Mouse (Mus musculus) liver, embryonic 13.5 days (tissue): ENCODE measurements at regions not wholly inside any gene's neighbourhood (a gene's known extent, or its start where the extent isn't known, plus 50 kb on each side); places are given as distances from the start of the nearest gene placed in this dataset.

Source experiments
- ATAC-seq: fragments of 200-750 bp; cut with Nextera tagmentation; 2 replicates; pipeline ENCODE4 v1.8.0; 2017; ENCODE audit warnings: low read depth, mild to moderate bottlenecking, moderate number of reproducible peaks, moderate library complexity
- DNase-seq: peaks from one replicate; pipeline ENCODE4 v3.0.0; 2022
- H3K27ac ChIP-seq: fragments of 300-500 bp; sonication (generic); 2 replicates; pipeline ENCODE4 v1.5.1; 2015; ENCODE audit warnings: moderate library complexity, mild to moderate bottlenecking, inconsistent platforms
- H3K27me3 ChIP-seq: fragments of 300-500 bp; sonication (generic); 2 replicates; pipeline ENCODE4 v1.6.1; 2015; ENCODE audit warnings: mild to moderate bottlenecking, inconsistent platforms
- H3K36me3 ChIP-seq: fragments of 300-500 bp; sonication (generic); 2 replicates; pipeline ENCODE4 v1.6.1; 2015; ENCODE audit warnings: mild to moderate bottlenecking, inconsistent platforms
- H3K4me1 ChIP-seq: fragments of 300-500 bp; sonication (generic); replicated peaks from 2 replicates; pipeline ENCODE4 v1.6.1; 2015; ENCODE audit warnings: inconsistent platforms
- H3K4me2 ChIP-seq: fragments of 300-500 bp; sonication (generic); 2 replicates; pipeline ENCODE4 v1.6.1; 2015; ENCODE audit warnings: inconsistent platforms, mild to moderate bottlenecking, moderate library complexity
- H3K4me3 ChIP-seq: fragments of 300-500 bp; sonication (generic); replicated peaks from 2 replicates; pipeline ENCODE4 v1.5.1; 2015; ENCODE audit warnings: mild to moderate bottlenecking, inconsistent platforms
- H3K9ac ChIP-seq: fragments of 300-500 bp; sonication (generic); 2 replicates; pipeline ENCODE4 v1.6.1; 2015; ENCODE audit warnings: mild to moderate bottlenecking, inconsistent platforms
- H3K9me3 ChIP-seq: fragments of 300-500 bp; sonication (generic); replicated peaks from 2 replicates; pipeline ENCODE4 v1.6.1; 2016; ENCODE audit warnings: inconsistent platforms
- WGBS: fragments of 180-500 bp; shearing (Covaris S2); methylation state at CpG from one replicate; pipeline ENCODE4 v1.1.7; 2015; ENCODE audit not compliant: insufficient replicate concordance; 5-methylcytosine and 5-hydroxymethylcytosine counted together

DNA sequence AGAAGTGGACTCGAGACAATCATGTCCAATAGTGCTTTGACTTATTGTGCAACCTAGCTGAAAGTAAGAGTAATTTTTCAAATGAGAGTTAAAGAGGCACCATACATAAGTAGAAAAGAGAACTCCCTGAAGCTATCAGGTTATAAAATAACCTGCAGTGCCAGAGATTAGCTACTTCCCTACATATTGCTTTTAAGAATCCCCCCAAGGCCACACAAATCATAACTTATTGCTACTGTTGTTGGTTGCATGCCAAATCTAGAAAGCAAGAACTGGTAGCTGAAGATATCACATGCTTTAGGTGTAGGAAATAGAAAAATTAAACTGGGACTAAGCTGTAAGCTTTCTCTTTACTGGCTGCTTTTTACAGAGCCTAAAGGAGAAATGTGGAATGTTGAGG is 554.3 kb downstream of the Serpinb8 start:
- H3K36me3 ChIP-seq: no peaks in the 10 kb centered on the region
- ATAC-seq: no peak
- H3K4me3 ChIP-seq: no peak overlapping the region
- no peak overlapping the region for H3K9ac ChIP-seq
- no peaks in the 10 kb centered on the region for H3K27me3 ChIP-seq
- DNase-seq: no peak
- 35% methylated on average over 1 of the region's 1 CpGs for WGBS
- no peak overlapping the region for H3K4me2 ChIP-seq
- H3K9me3 ChIP-seq: no peaks in the 10 kb centered on the region
- H3K27ac ChIP-seq: no peak overlapping the region
- no peaks in the 10 kb centered on the region for H3K4me1 ChIP-seq

DNA sequence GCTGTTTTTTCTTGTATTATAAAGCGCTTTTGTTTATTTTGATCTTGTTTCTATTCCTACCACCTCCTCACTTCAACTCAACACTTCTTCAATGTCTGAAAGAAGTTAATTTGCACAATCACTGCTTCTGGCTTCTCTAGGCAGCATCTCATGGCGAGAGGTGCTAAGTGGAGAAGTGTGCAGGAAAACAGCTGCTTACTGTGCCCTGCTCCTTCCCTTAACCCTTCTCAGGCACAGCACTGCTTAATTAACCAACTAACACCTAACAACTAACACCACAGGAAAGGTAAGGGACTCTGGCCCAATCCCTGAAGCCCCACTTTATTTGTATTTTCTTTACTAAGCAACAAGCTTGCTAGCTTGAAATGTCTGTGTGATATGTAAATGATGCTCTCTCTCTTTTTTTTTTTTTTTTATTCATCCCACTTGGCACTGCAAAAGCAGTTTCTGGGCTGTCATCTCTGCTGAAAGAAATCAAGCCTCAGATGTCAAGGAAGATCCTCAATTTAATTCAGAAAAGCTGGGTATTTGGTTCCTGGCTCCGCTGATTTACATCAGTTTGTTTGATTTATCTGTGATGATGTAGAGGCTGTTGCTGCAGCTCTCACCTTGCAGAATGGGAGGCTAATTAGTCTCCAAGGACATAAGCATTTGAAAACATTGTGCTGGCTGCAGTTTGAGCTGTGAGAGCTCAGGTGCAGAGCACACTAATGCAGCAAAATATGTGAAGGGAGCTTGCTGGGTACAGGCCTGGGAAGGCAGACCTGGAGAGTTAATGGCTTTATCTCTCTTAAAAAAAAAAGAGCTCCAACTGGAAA is 591.8 kb downstream of the Serpinb8 start:
- WGBS: 25% methylated on average over 3 of the region's 3 CpGs
- H3K27me3 ChIP-seq: no peaks in the 10 kb centered on the region
- ATAC-seq (no peak), DNase-seq (no peak)
- no peak overlapping the region for H3K27ac ChIP-seq
- no peak overlapping the region for H3K4me2 ChIP-seq
- no peaks in the 10 kb centered on the region for H3K9me3 ChIP-seq
- no peak overlapping the region for H3K9ac ChIP-seq
- H3K36me3 ChIP-seq: no peaks in the 10 kb centered on the region
- no peak overlapping the region for H3K4me3 ChIP-seq
- H3K4me1 ChIP-seq: no peaks in the 10 kb centered on the region

DNA sequence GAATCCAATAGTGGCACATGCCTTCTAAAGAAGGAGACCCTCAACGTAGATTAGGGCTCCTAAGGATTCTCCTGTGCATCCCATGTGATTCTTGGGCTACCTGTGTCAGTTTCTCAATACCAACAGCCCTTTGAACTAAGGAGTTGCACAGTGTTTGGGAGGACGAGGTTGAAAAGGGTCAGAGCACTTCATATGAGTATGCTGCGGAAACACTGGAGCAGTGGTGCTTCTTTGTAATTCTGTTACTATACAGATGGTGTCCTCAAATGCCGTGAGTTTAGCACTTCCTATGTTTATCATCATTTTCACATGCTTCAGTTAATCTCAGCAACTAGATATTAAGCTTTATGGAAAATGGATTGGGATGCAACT is 592.3 kb downstream of the Serpinb8 start:
- Histone ChIP-seq H3K4me1 (no peaks in the 10 kb centered on the region), H3K27ac (no peak overlapping the region), H3K9ac (no peak overlapping the region), H3K9me3 (no peaks in the 10 kb centered on the region), H3K4me2 (no peak overlapping the region), H3K4me3 (no peak overlapping the region), H3K27me3 (no peaks in the 10 kb centered on the region), H3K36me3 (no peaks in the 10 kb centered on the region)
- ATAC-seq: no peak
- 34% methylated on average over 4 of the region's 4 CpGs for WGBS
- DNase-seq: no peak

DNA sequence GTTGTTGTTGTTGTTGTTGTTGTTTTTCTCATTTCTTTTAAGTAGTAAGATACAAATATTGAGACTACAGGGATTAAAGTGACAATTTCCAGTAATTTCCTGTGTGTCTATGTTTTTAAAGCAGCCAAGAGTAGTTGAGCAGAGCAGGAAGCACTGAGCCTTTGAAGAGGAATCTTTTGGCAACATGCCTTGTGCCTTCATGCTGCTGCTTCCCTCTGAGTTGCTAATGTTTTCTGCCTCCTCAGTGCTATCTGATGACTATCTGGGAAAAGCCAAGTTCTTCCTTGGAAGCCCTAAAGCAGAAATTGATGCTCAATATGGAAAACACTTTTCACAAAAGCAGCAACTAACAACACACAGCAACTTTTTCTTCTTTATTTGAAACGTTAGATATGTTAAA is 634.2 kb downstream of the Serpinb8 start:
- Histone ChIP-seq H3K36me3 (no peaks in the 10 kb centered on the region), H3K4me2 (no peak overlapping the region), H3K27ac (no peak overlapping the region), H3K27me3 (no peaks in the 10 kb centered on the region), H3K9me3 (no peaks in the 10 kb centered on the region), H3K4me1 (no peaks in the 10 kb centered on the region), H3K4me3 (no peak overlapping the region), H3K9ac (no peak overlapping the region)
- DNase-seq: no peak
- WGBS: 48% methylated on average over 1 of the region's 1 CpGs
- no peak for ATAC-seq

DNA sequence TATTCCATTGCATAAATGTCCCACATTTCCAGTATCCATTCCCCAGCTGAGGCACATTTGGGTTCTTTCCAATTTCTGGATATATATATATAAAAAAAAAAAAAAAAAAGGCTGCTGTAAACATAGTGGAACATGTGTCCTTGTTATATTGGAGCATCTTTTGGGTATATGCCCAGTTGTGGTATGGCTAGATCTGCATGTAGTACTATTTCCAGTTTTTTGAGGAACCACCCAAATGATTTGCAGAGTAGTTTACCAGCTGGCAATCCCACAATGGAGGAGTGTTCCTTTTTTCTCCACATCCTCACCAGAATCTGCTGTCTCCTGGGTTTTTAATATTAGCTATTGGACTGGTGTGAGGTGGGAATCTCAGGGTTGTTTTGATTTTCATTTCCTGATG is 650.3 kb downstream of the Serpinb8 start:
- Histone ChIP-seq H3K36me3 (no peaks in the 10 kb centered on the region), H3K4me2 (no peak overlapping the region), H3K9me3 (no peaks in the 10 kb centered on the region), H3K4me3 (no peak overlapping the region), H3K4me1 (no peaks in the 10 kb centered on the region), H3K27ac (no peak overlapping the region), H3K27me3 (no peaks in the 10 kb centered on the region), H3K9ac (no peak overlapping the region)
- no peak for DNase-seq
- ATAC-seq: no peak

GRCm38 (mm10) chr1:108255147-108255546 is 665.3 kb downstream of the Serpinb8 start:
- Histone ChIP-seq H3K9ac (no peak overlapping the region), H3K27me3 (no peaks in the 10 kb centered on the region), H3K27ac (no peak overlapping the region), H3K4me3 (no peak overlapping the region), H3K36me3 (no peaks in the 10 kb centered on the region), H3K4me1 (no peaks in the 10 kb centered on the region), H3K9me3 (no peaks in the 10 kb centered on the region), H3K4me2 (no peak overlapping the region)
- DNase-seq: no peak
- no peak for ATAC-seq
- 60% methylated on average over 3 of the region's 3 CpGs for WGBS

GRCm38 (mm10) chr1:108259355-108259754 is 669.5 kb downstream of the Serpinb8 start:
- no peaks in the 10 kb centered on the region for H3K4me1 ChIP-seq
- H3K36me3 ChIP-seq: no peaks in the 10 kb centered on the region
- no peak overlapping the region for H3K4me2 ChIP-seq
- no peak overlapping the region for H3K27ac ChIP-seq
- ATAC-seq: 0 out of 2 replicates have a peak, but pooled peaks have one; percentile 26
- no peak for DNase-seq
- H3K27me3 ChIP-seq: no peaks in the 10 kb centered on the region
- H3K9ac ChIP-seq: no peak overlapping the region
- no peak overlapping the region for H3K4me3 ChIP-seq
- no peaks in the 10 kb centered on the region for H3K9me3 ChIP-seq

- Histone ChIP-seq H3K4me1 (no peaks in the 10 kb centered on the region), H3K4me3 (no peak overlapping the region), H3K27me3 (no peaks in the 10 kb centered on the region), H3K9ac (no peak overlapping the region), H3K4me2 (no peak overlapping the region), H3K9me3 (no peaks in the 10 kb centered on the region), H3K27ac (no peak overlapping the region), H3K36me3 (no peaks in the 10 kb centered on the region)
- ATAC-seq (no peak), DNase-seq (no peak)
- 74% methylated on average over 5 of the region's 5 CpGs for WGBS
These were observed 692.3 kb downstream of the Serpinb8 start for GRCm38 (mm10) chr1:108282099-108282498.

DNA sequence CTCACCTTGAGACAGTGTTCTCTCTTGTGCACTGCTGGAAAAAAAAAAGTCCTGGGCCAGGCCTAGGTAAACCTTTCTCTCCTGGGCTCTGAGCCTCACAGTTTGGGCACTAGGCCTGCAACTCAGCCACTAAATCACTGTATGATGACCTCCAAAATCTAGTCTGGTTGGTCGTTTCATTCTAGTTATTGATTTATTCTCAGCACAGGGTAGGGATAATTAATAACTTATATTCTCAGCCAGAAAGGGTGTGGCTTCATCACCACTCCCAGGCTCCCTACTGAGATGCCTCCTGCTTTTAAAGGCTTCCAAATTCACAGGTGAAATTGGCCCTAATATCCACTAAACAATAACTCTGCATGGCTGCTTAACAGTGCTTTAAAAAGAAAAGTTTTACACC is 696.8 kb downstream of the Serpinb8 start:
- no peaks in the 10 kb centered on the region for H3K4me1 ChIP-seq
- no peak overlapping the region for H3K4me2 ChIP-seq
- H3K27me3 ChIP-seq: no peaks in the 10 kb centered on the region
- no peak overlapping the region for H3K9ac ChIP-seq
- 42% methylated on average over 1 of the region's 1 CpGs for WGBS
- H3K4me3 ChIP-seq: no peak overlapping the region
- no peaks in the 10 kb centered on the region for H3K9me3 ChIP-seq
- ATAC-seq: no peak
- no peak overlapping the region for H3K27ac ChIP-seq
- H3K36me3 ChIP-seq: no peaks in the 10 kb centered on the region
- no peak for DNase-seq
